Comparison of ENCODE assay signal across 9 mouse cellular contexts in the genomic region with DNA sequence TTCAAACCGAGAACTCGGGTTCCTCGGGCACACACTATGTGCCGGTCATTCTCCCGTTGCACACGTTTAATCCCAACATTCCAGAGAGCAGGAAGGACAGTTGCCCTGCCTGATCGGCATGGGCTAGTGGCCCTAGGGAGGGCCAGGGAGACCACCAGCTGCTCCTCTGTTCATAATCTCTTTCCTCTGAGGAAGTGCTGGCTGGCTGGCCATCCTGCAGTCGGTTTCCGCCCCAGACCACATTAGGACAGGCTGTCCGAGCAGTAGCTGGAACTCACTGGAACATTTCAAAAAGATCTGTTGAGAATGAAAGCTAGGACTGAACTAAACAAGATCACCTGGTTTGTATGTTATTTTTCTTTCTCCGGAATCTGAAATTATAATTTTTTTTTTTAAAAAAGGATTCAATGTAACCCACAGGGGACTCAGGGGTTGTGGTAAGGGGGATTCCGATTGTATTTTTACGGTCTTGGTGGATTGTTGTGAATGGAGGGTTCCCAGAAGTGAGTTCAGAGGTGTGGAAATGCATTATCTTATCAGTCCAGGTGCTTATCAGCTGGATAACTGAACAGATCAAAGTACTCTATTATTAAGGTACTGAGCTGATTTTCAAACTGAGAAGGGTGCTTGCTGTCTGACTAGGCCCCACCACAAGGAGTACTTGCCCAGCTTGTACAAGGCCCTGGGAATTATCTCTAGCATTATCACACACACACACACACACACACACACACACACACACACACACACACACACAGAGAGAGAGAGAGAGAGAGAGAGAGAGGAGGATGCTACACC.
A peak's percentile ranks its signal among the peaks of the same experiment; 100 is the strongest.
DNase-seq lines count a peak whose midpoint lies in the region; ATAC-seq lines count a peak whose summit lies in the region.
"Had no signal": no experiment of that assay in that cellular context is flagged by ENCODE, and none has a peak within 500 bp of the region (broad histone marks: within the 10 kb centered on the region; RNA-seq: fewer than 3 reads in every experiment).

No protein-coding gene starts in this region.

- 38% methylated on average over 13 of the region's 13 CpGs for WGBS in heart, embryonic 15.5 days

- H3K4me2 ChIP-seq in heart, embryonic 15.5 days = 0 out of 2 replicates have a peak overlapping the region, but pooled peaks have one; percentile 67

- peaks cover 33% of the 10 kb centered on the region for H3K4me1 ChIP-seq in heart, embryonic 15.5 days (replicated peaks)

- DNase-seq in heart, adult 11 months = peak; percentile 98
- DNase-seq in heart, postnatal 36 days = no peak
- peak; percentile 18 for DNase-seq in liver
- DNase-seq in B cell, adult 2 months = no peak
- DNase-seq in left cerebral cortex, postnatal 25 days (ENCODE audit: low spot score in 2 of 2) = no peak
- DNase-seq in layer of hippocampus, postnatal 36 days = no peak
- DNase-seq: right cerebral cortex, postnatal 4 days had no signal

- H3K27ac ChIP-seq in heart, embryonic 15.5 days = peak overlapping the region; percentile 64

- H3K9ac ChIP-seq in heart, embryonic 15.5 days = no peak overlapping the region

- intact Hi-C loops in heart, postnatal 36 days (cut with DNase I) = no loop called here
- intact Hi-C loops in left cerebral cortex, postnatal 25 days (cut with DNase I) = no loop called here

- H3K4me3 ChIP-seq in heart, embryonic 15.5 days = no peak overlapping the region

- no peaks in the 10 kb centered on the region for H3K9me3 ChIP-seq in heart, embryonic 15.5 days (replicated peaks)

- ATAC-seq in heart, embryonic 15.5 days (replicated peaks; ENCODE audit: insufficient number of reproducible peaks, insufficient read depth, low FRiP score, low read depth) = no peak
- ATAC-seq in megakaryocyte progenitor cell, adult 5-6 weeks (replicated peaks; ENCODE audit: poor library complexity) = 0 out of 2 replicates have a peak, but pooled peaks have one; percentile 33

- no peaks in the 10 kb centered on the region for H3K27me3 ChIP-seq in heart, embryonic 15.5 days

- H3K36me3 ChIP-seq in heart, embryonic 15.5 days = no peaks in the 10 kb centered on the region

Comparison
In these comparisons a context has a peak if more than half of its experiments do, and no peak if none do; other contexts are left out.
1. DNase-seq: peak in heart, adult 11 months (single experiment) and liver (single experiment); none in heart, postnatal 36 days (0 of 2), B cell, adult 2 months (0 of 2), left cerebral cortex, postnatal 25 days (0 of 2) and layer of hippocampus, postnatal 36 days (0 of 2).